Mouse (Mus musculus) mature B cell (primary cell): ENCODE measurements around the gene Fndc4.

Experiments
- in situ Hi-C: fragments of 300-500 bp; cut with MboI; formaldehyde crosslinking; loops from 2 replicates; pipeline ENCODE4 v1.14.3; 2019

Gene Fndc4

DNA sequence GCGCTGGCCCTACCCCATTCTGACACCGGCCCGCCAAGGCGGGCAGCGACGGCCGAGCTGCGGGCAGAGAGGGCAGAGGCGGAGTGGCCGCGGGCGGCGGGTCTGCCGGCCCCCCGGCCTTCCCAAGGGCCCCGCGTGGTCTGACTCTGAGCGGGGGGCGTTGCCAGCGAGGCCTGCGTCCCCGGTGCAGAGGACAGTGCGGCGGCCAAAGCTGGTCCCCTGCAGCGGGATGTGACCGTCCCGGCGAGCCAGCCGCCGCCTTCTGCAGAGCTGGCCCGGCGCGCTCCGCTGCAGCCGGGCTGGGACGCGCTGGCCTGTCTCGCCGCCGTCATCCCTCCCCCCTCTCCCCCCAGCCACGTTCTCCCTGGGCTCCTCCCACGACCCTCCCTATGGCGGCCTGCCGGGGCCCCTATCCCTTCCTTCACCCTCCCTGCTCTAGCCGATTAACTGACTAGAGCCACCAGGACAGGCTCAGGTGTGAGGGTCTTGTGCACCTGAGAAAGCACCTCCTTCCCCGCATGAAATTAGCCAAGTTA, at the start of gene Fndc4:
TSS of gene Fndc4 (minus strand) at position 475 of the 536 bp plus-strand sequence.
- in situ Hi-C loops = no loop called here

DNA sequence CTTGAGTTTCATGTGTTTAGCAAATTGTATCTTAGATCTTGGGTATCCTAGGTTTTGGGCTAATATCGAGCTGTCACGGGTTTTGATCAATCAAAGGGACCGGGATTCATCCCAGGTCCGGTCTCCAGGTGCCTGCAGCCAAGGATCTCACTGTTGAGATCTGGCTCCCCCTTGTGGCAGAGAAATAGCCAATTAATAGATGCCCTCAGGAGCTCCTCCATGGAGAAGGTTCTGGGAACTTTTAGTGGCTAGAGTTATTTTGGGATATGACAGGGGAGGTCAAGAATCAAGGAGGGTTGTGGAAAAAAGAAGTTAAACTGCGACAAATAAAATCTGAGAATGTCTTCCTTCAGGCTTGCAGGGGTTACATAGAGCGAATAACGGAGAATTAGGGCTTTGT, 32.4 kb upstream of the Fndc4 start:
- in situ Hi-C loops = loop anchor here (5.0 kb wide), 1 partner anchor 136 kb away; the partner anchor contains the start of genes Eif2b4 and Snx17

DNA sequence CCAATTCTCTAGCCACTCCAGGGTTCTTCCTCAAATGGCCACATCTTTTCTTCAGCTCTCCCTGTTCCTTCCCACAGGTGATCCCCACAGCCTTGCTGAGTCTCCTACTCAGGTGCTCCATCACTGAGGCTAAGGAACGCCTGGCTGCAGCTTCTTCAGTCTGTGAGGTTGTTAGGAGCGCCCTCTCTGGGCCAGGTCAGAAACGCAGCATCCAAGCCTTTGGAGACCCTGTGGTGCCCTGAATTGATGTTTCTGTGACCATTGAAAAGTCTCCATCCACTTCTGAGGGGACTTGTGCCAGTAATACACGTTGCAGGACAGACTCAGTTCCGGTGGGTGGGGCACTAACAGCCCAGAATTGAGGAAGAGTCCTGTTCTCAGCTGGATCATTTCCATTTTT, 31.0 kb upstream of the Fndc4 start:
- in situ Hi-C loops = loop anchor here (5.0 kb wide), 1 partner anchor 135 kb away; the partner anchor contains the start of genes Eif2b4 and Snx17

DNA sequence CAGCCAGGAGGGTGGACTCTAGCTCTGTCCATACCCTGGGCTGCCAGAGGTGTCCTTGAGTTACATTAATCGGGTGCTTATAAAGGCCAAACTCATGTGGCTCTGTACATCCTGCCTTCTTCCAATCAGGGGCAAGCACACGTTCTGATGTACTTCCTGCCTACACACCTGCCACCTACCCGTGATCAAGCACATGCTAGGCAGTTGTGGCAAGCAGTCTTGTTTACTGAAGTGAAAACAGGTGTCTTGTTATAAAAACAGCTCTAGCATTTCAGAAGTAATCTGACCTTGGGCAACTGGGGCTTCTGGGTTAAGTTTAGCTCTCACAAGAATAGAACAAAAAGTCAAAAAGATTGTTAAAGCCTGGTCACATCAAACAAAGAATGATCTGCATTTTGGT, 28.2 kb upstream of the Fndc4 start:
- in situ Hi-C loops = no loop called here

DNA sequence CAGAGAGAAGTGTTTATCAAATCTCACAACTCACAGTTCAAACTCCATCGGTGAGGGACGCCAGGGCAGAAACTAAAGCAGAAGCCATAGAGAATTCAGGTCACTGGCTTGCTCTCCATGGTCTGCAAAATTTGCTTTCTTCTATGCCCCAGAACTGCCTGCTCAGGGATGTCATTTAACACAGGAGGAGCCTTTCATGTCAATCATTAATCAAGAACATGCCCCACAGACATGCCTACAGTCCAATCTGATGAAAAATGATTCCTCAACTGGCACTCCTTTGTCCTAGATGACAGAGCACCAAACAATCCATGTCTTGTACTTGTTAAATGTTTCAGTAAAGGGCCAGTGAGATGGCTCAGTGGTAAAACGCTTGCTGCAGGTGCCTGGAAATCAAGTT, 26.9 kb upstream of the Fndc4 start:
- in situ Hi-C loops = no loop called here

DNA sequence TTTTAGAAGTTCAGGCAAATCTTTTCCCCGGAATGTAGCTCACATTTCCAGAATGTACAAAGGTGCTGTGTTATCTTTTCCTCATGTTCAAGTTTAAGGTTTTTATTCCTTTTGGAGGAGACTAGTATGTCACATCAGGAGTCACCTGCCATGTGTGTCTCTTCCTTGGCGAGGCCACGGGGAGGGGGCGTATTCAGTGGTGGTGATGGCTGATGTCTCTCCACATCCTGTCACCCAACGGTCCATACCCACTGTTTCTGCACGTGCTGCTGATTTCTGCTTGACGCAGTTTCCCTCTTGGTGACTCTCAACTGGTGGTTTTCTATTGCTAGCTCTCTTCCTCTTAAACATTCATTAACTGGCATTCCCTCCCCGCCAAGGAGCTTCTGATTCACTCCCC, 16.9 kb upstream of the Fndc4 start:
- in situ Hi-C loops = no loop called here

DNA sequence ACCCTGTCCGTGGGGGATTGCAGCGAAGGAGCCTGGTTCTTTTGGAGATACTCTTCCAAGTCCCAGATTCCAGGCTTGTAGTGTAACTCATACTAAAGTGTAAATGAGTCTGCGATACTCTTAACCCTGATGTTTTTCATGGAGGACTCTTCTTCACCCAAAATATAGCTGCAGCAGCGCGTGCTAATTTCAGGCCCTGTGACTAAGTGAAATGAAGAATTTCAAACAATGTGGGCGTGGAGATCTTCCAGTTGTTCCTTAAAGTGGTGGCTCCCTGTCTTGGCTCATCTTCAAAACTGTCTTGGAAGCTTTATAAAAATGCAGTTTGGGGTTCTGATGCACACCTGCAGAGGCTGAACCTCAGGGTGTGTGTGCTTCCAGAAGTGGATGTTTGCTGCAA, 7.2 kb upstream of the Fndc4 start:
- in situ Hi-C loops = no loop called here

DNA sequence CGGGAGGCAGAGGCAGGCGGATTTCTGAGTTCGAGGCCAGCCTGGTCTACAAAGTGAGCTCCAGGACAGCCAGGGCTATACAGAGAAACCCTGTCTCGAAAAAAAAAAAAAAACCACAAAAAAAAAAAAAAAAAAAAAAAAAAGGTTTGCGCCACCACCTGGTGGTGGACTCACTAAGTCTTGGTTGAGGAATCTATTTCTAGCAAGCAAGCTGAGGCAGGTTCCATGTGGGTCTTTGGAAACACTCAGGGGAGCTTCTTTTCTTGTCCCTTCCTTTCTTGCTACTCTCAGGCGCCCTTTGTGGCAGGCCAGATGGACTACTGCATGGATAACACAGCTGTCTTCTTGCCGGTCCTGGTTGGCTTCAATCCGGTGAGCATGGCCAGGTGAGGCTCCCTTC, 6.0 kb upstream of the Fndc4 start:
- in situ Hi-C loops = no loop called here

DNA sequence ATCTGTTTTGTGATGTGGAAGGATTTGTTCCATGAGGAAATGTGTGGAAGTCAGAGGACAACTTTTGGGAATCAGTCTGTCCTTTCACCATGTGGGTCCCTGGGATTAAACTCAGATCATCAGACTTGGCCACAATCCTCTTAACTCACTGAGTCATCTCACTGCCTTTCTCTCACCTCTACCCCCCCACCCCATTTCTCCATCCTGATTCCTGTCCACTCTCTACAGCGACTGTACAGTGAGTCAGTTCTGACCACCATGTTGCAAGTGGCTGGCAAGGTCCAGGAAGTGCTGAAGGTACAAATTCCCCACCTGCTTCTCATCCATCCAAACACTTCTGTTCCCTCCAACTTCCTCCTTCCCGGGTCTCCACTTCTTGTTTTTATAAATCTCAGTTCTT, 2.6 kb upstream of the Fndc4 start:
- in situ Hi-C loops = no loop called here

DNA sequence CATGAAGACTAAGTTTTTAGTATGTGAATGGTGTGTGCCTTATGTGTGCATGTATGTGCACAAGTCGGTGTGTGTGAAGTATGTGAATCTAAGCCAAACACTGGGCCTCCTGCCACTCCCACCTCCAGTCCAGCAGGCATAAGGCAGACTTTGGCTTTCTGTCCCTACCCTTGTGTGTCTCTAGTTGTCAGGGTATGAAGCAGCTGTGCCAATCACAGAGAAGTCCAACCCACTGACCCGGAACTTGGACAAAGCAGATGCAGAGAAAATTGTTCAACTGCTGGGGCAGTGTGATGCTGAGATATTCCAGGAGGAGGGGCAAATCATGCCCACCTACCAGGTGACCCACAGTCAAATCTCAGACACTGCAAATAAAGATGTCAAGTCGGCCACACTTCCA, 2.1 kb upstream of the Fndc4 start:
- in situ Hi-C loops = no loop called here

DNA sequence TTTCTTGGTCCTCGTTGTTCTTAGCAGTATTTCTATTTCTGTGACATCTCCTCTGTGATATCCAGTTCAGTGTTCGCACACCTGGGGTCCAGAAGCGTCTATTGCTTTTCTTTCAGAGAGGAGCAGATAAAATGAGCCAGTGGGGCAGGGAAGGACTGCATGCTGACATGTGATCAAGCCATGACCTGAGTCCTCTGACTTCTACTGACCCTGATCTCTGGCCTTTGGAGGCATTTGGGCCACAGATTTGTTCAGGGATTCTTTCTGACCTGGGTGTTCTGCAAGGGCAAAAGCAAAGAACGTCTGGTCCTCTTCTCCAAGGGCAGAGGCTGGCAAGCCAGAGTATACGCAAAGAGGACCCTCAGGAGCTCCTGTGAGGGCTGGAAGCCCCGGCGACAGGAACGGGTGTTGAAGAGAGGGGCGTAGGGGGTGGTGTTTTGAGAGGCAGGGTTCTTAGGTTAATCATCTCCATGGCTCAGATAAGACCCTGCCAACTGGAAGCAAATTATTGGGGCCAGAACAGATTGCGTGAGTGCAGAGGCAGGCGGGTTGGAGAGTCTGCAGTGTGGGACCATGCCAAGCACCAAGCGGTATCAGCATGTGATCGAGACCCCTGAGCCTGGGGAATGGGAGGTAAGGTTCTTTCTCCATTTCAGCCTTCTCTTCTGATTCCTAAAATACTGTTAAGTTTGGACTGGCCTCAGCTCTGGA, 1.3 kb upstream of the Fndc4 start, which contains the start of gene Gckr:
TSS of gene Gckr (plus strand) at position 397 of the 711 bp plus-strand sequence.
- in situ Hi-C loops = no loop called here

DNA sequence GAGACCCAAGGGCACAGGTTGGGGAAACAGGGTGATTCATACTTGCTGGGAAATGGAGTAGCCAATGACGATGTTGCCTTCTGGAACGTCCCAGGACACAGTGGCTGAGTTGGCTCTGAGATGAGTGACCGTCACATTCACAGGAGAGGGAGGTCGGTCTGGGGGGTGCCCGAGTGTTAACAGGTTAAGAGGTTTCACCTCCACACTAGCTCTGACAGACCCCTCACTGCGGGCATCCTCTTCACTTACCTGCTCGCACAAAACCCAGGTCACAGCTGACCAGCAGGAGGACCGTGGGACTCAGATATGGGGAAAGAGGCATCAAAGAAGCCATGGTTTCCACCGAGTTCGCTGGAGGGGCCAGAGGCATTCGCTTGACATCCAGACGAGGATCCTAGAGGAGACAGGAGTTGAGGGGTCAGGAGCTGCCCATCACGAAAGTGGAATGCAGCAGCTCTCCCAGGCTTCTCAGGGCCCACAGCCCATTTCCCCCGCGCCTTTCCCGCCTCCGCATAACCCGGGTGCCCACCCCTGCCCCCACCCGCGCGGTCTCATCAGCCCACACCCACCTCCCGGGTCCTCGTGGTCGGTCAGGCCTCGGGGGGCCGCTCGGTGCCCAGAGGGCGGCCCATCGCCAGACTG, 795 bp downstream of the Fndc4 start:
- in situ Hi-C loops = no loop called here

DNA sequence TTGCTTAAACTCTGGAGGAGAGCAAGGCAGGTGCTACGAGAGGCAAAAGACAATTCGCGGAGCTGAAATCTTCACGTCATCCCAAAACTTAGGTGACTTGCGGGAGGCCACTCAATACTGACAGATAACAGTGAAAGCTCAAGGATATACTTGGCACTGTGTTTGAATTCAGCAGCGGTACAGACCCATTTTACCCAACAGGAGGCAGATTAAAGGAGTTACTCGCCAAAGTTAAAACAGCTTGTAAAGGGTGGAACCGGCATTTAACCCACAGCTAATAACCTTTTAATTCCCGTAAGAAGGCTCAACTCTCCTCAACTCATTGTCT, 4.6 kb downstream of the Fndc4 start:
- in situ Hi-C loops = no loop called here

DNA sequence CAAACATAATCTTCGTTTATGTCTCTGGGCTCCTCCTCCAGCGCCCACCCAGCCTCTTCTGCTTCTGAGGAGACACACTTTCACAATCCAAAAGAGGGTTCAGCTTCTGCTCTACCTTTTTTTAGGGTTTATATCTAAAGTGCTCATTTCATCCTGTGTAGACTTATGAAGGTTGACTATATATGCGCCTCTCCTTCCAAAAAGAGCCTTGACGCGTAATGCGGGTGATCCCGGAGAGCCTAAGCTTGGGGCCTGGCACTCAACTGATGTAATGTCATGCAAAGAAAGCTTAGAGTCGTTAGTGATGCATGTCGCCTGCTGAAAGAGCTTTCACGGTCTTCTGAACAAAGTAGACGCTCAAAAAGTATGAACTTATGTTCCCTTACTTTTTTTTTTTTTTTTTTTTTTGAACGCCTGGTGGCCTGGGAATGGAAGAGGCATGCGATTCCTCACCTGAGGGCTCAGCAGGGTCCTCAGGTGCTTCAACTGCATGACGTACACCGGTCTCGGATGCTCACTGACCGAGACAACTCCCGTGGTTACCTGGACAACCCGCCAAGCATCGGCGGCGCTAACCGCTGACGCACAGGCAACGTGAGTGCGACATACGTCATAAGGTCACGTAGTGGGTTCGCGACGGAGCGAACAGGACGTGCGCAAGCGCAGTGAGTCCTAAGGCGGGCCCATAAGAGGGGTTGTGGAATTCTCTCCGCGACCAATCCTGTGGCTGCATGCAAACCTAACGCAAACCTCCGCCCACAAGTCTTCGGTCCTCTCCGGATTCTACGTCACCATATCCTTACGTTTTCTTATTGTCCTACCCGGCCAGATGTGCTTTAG, 5.1 kb downstream of the Fndc4 start, which contains the start of gene Ift172:
TSS of gene Ift172 (minus strand) at position 596 of the 840 bp plus-strand sequence.
- in situ Hi-C loops = no loop called here

DNA sequence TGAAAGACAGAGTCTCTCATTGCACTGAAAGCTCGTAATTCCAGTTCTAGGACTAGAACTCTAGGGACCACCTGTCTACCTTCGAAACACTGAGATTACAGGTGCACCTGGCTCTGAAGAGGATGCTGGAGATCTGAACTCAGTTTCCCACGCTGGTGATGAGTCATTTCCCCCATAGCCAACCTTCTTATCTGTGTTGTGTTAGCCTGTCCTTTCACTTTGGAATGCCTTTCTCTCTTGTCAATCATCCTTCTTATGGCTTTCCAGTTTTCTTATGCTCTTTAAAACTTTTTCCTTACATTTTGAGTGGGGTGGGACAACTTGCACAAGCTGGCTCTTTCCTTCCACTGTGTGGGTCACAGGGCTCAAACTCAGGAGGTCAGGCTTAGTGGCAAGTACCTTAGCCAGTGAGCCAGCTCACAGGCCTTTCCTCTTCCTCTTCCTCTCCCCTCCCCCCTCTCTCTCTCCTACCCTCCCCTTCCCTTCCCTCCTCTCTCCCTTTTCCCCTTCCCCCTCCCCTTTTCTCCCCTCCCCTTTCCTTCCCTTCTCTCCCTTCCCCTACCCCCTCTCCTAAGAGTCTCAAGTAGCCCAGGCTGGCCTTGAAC, 6.2 kb downstream of the Fndc4 start:
- in situ Hi-C loops = no loop called here

DNA sequence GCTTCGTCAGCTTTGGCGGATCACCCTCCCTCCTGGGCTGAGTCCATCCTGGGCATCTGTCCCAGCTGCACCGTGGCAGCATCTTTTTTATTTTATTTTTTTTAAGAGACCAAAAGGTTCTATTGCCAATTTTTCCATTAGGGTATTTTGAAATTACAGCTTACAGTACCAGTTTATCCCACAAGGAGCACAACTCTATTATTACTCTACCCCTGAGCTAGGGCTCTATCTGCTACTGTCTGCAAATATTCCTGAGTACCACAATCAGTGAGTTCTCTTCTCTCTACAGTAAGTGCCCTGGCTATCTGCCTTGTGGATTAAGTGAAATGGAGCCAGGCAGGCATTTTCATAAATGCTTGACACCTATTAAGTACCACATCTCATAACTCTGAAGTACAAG, 7.2 kb downstream of the Fndc4 start:
- in situ Hi-C loops = no loop called here

DNA sequence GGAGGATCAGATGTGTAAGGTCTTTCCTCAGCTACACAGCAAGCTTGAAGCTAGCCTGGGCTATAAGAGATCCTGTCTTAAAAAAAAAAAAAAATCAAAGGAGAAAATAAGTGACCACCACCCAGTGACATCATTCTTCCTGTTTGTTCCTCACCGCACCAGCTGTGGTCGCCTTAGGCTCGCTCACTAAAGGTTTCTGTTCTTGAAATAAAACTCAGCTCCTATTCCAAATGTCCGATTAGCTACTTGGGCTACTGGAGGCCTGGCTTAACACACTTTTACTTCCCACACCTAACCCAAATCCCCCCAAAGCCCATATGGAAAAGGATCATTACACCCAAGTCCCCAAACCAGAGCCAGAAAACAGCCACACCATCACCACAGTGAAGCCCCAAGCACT, 7.7 kb downstream of the Fndc4 start:
- in situ Hi-C loops = no loop called here

DNA sequence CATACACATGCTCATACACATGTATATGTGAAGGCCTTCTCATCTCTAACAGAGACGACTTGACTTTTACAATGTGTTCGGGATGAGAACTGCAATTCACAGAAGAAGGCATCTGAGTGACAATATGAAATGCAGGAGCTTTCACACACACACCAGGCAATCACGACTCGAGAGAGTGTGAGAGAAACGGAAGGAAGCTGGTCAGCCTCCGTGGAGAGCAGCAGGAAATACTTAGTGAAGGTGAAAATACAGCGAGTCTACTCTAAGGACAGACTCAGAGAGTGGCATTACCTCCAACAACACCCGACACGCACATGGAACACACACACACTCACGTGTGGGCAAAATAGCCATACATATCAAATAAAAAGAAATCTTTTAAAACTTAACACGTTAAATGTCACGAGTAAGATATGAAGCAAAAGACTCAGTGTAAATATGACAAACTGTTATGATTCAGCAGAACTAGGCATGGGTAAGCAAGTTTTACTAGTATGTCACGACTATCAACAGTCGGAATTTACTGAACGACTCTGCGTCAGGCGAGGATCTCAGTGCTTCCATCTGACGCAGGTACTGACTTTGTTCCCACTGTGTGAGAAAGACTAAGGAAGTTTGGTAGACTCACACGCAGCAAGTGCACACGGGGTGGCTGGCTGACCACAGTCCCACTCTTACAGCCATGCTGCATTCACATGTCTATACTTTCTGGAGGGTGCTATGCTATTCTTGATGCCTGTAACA, 16.5 kb downstream of the Fndc4 start:
- in situ Hi-C loops = no loop called here

DNA sequence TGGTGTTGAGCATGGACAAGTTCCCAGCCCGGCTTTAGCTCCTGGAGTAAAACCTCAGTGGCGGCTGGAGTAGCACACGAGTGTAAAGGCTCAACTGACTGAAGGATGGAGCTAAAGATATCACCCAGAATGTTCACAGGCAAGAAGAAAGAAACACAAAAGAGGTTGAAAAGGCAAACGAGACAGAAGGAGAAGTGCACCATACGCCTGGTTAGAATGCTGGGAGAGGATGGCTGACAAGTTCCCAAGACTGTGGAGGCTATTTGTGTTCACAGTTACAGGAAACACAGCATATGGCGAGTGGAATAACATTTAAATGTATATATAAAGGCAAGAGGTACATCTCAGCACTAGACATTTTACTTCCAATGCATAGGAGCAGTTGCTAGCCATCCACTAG, 22.9 kb downstream of the Fndc4 start:
- in situ Hi-C loops = no loop called here

DNA sequence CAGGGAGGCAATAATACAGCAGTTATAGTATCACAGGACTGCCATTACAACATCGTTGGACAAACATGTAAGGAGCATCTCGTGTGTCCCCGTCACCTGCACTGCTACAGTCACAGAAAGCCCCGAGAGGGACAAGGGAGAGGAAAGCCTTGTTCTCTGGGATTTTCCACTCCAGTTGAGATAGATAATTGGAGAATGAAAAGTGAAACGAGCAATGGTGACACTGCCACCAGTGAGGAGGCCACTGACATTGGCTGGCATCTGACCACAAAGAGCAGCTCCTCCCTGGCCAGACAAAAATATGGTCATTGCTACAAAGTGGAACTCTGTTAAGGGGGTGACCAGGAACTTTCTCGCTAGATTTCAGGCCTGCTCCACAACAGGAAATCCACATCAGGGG, 28.2 kb downstream of the Fndc4 start:
- in situ Hi-C loops = no loop called here

DNA sequence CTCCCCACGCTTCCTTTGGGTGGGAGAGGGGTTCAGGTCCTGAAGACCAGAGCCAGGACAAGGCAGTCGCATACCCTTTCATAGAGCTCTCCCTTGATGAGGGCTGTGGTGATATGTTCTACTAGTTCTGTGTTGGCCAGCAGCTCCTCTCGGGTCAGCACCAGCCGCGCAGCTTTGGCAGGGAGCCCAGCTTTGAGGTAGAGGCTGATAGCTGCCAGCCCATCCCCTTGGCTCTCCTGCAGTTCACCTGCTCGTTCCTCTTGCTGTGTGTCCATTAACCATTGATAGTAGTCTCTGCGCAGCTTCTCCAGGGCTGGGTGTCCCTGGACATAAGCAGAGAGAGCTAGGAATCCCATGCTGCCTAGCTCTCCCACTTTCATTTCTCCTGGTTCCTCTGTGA, 29.8 kb downstream of the Fndc4 start:
- in situ Hi-C loops = no loop called here
